Mouse (Mus musculus) kidney, adult 2 months (tissue): Measurements from ENCODE around the gene Zbtb42.

Source experiments
- CTCF ChIP-seq: fragments of 200-500 bp; conservative IDR thresholded peaks from 2 replicates; pipeline ENCODE4 v1.5.1; 2011; ENCODE audit warnings: low read depth, mild to moderate bottlenecking, control low read depth, low read length, moderate library complexity, mixed read lengths; ENCODE audit not compliant: insufficient read depth, insufficient read length
- POLR2A ChIP-seq: fragments of 200-500 bp; IDR thresholded peaks from one replicate; pipeline ENCODE4 v1.6.1; 2011; ENCODE audit warnings: low read depth, low read length, control low read depth

DNA sequence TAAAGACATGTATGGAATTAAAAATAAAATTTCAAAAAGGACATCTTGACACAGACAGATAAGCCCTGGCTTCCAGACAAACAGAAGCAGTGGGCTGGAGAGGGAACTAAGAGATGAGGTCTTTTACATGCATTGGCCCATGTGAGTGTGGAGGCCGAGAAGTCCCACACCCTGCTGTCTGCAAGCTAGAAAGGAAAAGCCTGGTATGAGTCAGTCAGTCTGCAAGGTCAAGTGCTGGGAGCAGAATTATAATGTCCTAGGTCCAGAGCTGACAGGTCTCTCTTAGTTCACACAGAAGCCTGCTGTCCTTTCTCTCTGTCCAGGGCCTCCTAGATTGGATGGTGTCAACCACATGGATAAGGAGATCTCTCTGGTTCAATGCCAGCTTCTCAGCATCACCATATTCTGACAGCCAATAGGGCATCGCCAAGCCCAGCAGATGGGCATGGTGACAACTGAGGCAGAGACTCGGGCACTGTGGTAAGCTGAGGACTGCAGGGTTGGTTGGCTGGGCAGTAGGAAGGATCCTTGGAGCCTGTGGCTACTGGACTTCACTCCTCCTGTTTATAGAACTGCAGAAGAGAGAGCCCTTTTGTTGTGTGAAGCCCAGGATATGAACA is 18.3 kb downstream of the Zbtb42 start:
- TF ChIP-seq POLR2A = no peak
- no peak for TF ChIP-seq CTCF
